ENCODE assay signal across 7 mouse cellular contexts in genomic region chr1:72226172-72226886, GRCm38 (mm10). TPM values are rescaled to one million over a fixed set of nuclear protein-coding genes. Genes with fewer than 3 reads are reported as not detected.
DNase-seq lines count a peak whose midpoint lies in the region; ATAC-seq and TF ChIP-seq lines count a peak whose summit lies in the region.

No protein-coding gene starts in this region.

- peak; percentile 34 for DNase-seq in ovary, postnatal 14 days (ENCODE audit: low spot score)
- no peak for DNase-seq in ovary, adult 18-20 months (ENCODE audit: low spot score)
- DNase-seq in Patski (ENCODE audit: low read depth, low spot score) = no peak
- DNase-seq in embryonic facial prominence, embryonic 11.5 days (ENCODE audit: low spot score) = peak; percentile 93
- peak; percentile 66 to 78 (median 70) for DNase-seq in liver, embryonic 14.5 days (ENCODE audit: low read depth in 3 of 3, low spot score in 3 of 3)

- ATAC-seq in Patski = peak; percentile 68
- ATAC-seq in embryonic facial prominence, embryonic 11.5 days (replicated peaks; ENCODE audit: insufficient number of reproducible peaks, low FRiP score, low TSS enrichment, low read depth) = peak; percentile 88
- ATAC-seq in hindbrain, embryonic 15.5 days (ENCODE audit: low FRiP score, low read depth) = peak; percentile 88
- ATAC-seq in liver, embryonic 14.5 days (ENCODE audit: insufficient read depth) = peak; percentile 86
- peak; percentile 87 for ATAC-seq in neural tube, embryonic 15.5 days (ENCODE audit: low FRiP score)

- H3K36me3 ChIP-seq in embryonic facial prominence, embryonic 11.5 days (replicated peaks; ENCODE audit: control insufficient read depth, insufficient read depth, low read depth, low read length) = no peaks in the 10 kb centered on the region; the same call in 1 of the 2 replicates
- no peaks in the 10 kb centered on the region for H3K36me3 ChIP-seq in hindbrain, embryonic 15.5 days
- H3K36me3 ChIP-seq in liver, embryonic 14.5 days (replicated peaks; ENCODE audit: control insufficient read depth, insufficient read depth, low read depth) = no peaks in the 10 kb centered on the region
- H3K36me3 ChIP-seq in neural tube, embryonic 15.5 days = no peaks in the 10 kb centered on the region

- H3K27ac ChIP-seq in embryonic facial prominence, embryonic 11.5 days (replicated peaks; ENCODE audit: low read depth, low read length) = no peak overlapping the region
- peak overlapping the region; percentile 54; the same call in 1 of the 2 replicates for H3K27ac ChIP-seq in hindbrain, embryonic 15.5 days (replicated peaks)
- H3K27ac ChIP-seq in liver, embryonic 14.5 days = no peak overlapping the region
- peak overlapping the region; percentile 69 for H3K27ac ChIP-seq in neural tube, embryonic 15.5 days (replicated peaks)

- no peaks in the 10 kb centered on the region for H3K9me3 ChIP-seq in embryonic facial prominence, embryonic 11.5 days (replicated peaks; ENCODE audit: control insufficient read depth, low read length)
- no peaks in the 10 kb centered on the region for H3K9me3 ChIP-seq in hindbrain, embryonic 15.5 days
- no peaks in the 10 kb centered on the region for H3K9me3 ChIP-seq in liver, embryonic 14.5 days (ENCODE audit: control insufficient read depth, low read length)
- no peaks in the 10 kb centered on the region for H3K9me3 ChIP-seq in neural tube, embryonic 15.5 days (replicated peaks)

- H3K4me3 ChIP-seq in embryonic facial prominence, embryonic 11.5 days (ENCODE audit: low read depth, low read length) = 0 out of 2 replicates have a peak overlapping the region, but pooled peaks have one; percentile 31
- H3K4me3 ChIP-seq in hindbrain, embryonic 15.5 days = peak overlapping the region; percentile 43
- no peak overlapping the region; a peak in 1 of 4 replicates for H3K4me3 ChIP-seq in liver, embryonic 14.5 days (ENCODE audit: insufficient read depth in 1 of 2, low read depth in 2 of 2, low read length in 2 of 2)
- peak overlapping the region; percentile 49 for H3K4me3 ChIP-seq in neural tube, embryonic 15.5 days (replicated peaks)

- 1% methylated on average over 9 of the region's 18 CpGs for WGBS in embryonic facial prominence, embryonic 11.5 days
- 2% methylated on average over 9 of the region's 18 CpGs for WGBS in hindbrain, embryonic 15.5 days
- under 1% methylated on average over 9 of the region's 18 CpGs for WGBS in liver, embryonic 14.5 days (ENCODE audit: insufficient replicate concordance)
- 1% methylated on average over 11 of the region's 18 CpGs for WGBS in neural tube, embryonic 15.5 days

- CTCF ChIA-PET in Patski (lab: Charles Lee) = interaction anchor here (1.9 kb wide), 1 partner anchor 12 kb away, joined by 3 read pairs; no protein-coding TSS in a partner anchor

- no peak for TF ChIP-seq CTCF in Patski (IDR thresholded peaks at IDR 0.05)
- TF ChIP-seq CTCF in liver, embryonic 14.5 days (IDR thresholded peaks at IDR 0.05; ENCODE audit: low read depth) = no peak

- H3K4me2 ChIP-seq in embryonic facial prominence, embryonic 11.5 days (ENCODE audit: low read depth, low read length) = no peak overlapping the region
- peak overlapping the region; percentile 60 for H3K4me2 ChIP-seq in hindbrain, embryonic 15.5 days
- H3K4me2 ChIP-seq in liver, embryonic 14.5 days (ENCODE audit: low read depth) = peak overlapping the region; percentile 13; the same call in 1 of the 2 replicates
- H3K4me2 ChIP-seq in neural tube, embryonic 15.5 days = peak overlapping the region; percentile 77

- in situ Hi-C loops in Patski (cut with MboI; ENCODE audit: low pct_unique_long_range_greater_than_20kb) = no loop called here

- no peaks in the 10 kb centered on the region for H3K27me3 ChIP-seq in Patski
- H3K27me3 ChIP-seq in embryonic facial prominence, embryonic 11.5 days (ENCODE audit: control insufficient read depth, insufficient read depth, low read length) = no peaks in the 10 kb centered on the region
- 0 out of 2 replicates have a peak, but pooled peaks cover 9% of the 10 kb centered on the region for H3K27me3 ChIP-seq in hindbrain, embryonic 15.5 days
- peaks cover 6% of the 10 kb centered on the region for H3K27me3 ChIP-seq in liver, embryonic 14.5 days (ENCODE audit: control insufficient read depth, insufficient read depth, low read length)
- 0 out of 2 replicates have a peak, but pooled peaks cover 7% of the 10 kb centered on the region for H3K27me3 ChIP-seq in neural tube, embryonic 15.5 days (replicated peaks)

- peak; percentile 37; the same call in 1 of the 2 replicates for TF ChIP-seq EP300 in liver, embryonic 14.5 days (IDR thresholded peaks at IDR 0.05; ENCODE audit: low read depth)

- POLR2A ChIA-PET in Patski (lab: Charles Lee) = interaction anchor here (0.6 to 2.1 kb wide), 3 partner anchors 10 to 575 kb away, joined by 3 to 5 read pairs (median 3); no protein-coding TSS in a partner anchor

- peak overlapping the region; percentile 56 for H3K9ac ChIP-seq in embryonic facial prominence, embryonic 11.5 days (replicated peaks; ENCODE audit: low read length)
- no peak overlapping the region; the same call in 1 of the 2 replicates for H3K9ac ChIP-seq in hindbrain, embryonic 15.5 days
- H3K9ac ChIP-seq in liver, embryonic 14.5 days (replicated peaks) = no peak overlapping the region
- H3K9ac ChIP-seq in neural tube, embryonic 15.5 days (replicated peaks) = no peak overlapping the region

- H3K4me1 ChIP-seq in embryonic facial prominence, embryonic 11.5 days (ENCODE audit: control insufficient read depth, insufficient read depth, low read length) = no peaks in the 10 kb centered on the region
- H3K4me1 ChIP-seq in hindbrain, embryonic 15.5 days (replicated peaks) = peaks cover 6% of the 10 kb centered on the region; the same call in 1 of the 2 replicates
- peaks cover 0 to 3% of the 10 kb centered on the region in 2 experiments; a peak in 2 of 4 replicates for H3K4me1 ChIP-seq in liver, embryonic 14.5 days (replicated peaks; ENCODE audit: control insufficient read depth in 2 of 2, insufficient read depth in 2 of 2, low read length in 1 of 2)
- no peaks in the 10 kb centered on the region for H3K4me1 ChIP-seq in neural tube, embryonic 15.5 days

RNA-seq across cellular contexts. Expression of gene Mreg, which starts 14.2 kb away (rescaled TPM):
- polyA plus RNA-seq in Patski (2021) = 0.74 TPM
- 24.2 and 24.7 TPM in 2 replicates for polyA plus RNA-seq in embryonic facial prominence, embryonic 11.5 days (2014; fragmentation: Nextera tagmentation; extraction: Ambion mirVana)
- polyA plus RNA-seq in hindbrain, embryonic 15.5 days (2015; fragmentation: Nextera tagmentation; extraction: Ambion mirVana) = 2.7 and 3.1 TPM in 2 replicates
- 1.9 and 2.9 TPM in 2 replicates for polyA plus RNA-seq in liver, embryonic 14.5 days (2012; rRNA removed)
- polyA plus RNA-seq in liver, embryonic 14.5 days (2014; fragmentation: Nextera tagmentation; extraction: Ambion mirVana) = 6.4 and 7.4 TPM in 2 replicates
- 2.9 and 21.3 TPM in 2 replicates for polyA plus RNA-seq in neural tube, embryonic 15.5 days (2015; fragmentation: Nextera tagmentation; extraction: Ambion mirVana)

RNA-seq across cellular contexts. Expression of gene Pecr, which starts 57.8 kb away (rescaled TPM):
- 27.2 TPM for polyA plus RNA-seq in Patski (2021)
- 23.0 and 23.3 TPM in 2 replicates for polyA plus RNA-seq in embryonic facial prominence, embryonic 11.5 days (2014; fragmentation: Nextera tagmentation; extraction: Ambion mirVana)
- polyA plus RNA-seq in hindbrain, embryonic 15.5 days (2015; fragmentation: Nextera tagmentation; extraction: Ambion mirVana) = 8.6 and 9.5 TPM in 2 replicates
- 17.7 and 23.1 TPM in 2 replicates for polyA plus RNA-seq in liver, embryonic 14.5 days (2012; rRNA removed)
- 40.2 and 48.1 TPM in 2 replicates for polyA plus RNA-seq in liver, embryonic 14.5 days (2014; fragmentation: Nextera tagmentation; extraction: Ambion mirVana)
- polyA plus RNA-seq in neural tube, embryonic 15.5 days (2015; fragmentation: Nextera tagmentation; extraction: Ambion mirVana) = 8.0 and 14.8 TPM in 2 replicates

RNA-seq across cellular contexts. Expression of gene Tmem169, which starts 57.8 kb away (rescaled TPM):
- 1.4 TPM for polyA plus RNA-seq in Patski (2021)
- 7.0 and 7.3 TPM in 2 replicates for polyA plus RNA-seq in embryonic facial prominence, embryonic 11.5 days (2014; fragmentation: Nextera tagmentation; extraction: Ambion mirVana)
- 34.7 and 35.8 TPM in 2 replicates for polyA plus RNA-seq in hindbrain, embryonic 15.5 days (2015; fragmentation: Nextera tagmentation; extraction: Ambion mirVana)
- 0.39 and 0.50 TPM in 2 replicates for polyA plus RNA-seq in liver, embryonic 14.5 days (2012; rRNA removed)
- polyA plus RNA-seq in liver, embryonic 14.5 days (2014; fragmentation: Nextera tagmentation; extraction: Ambion mirVana) = 0.67 and 0.81 TPM in 2 replicates
- 30.9 and 32.8 TPM in 2 replicates for polyA plus RNA-seq in neural tube, embryonic 15.5 days (2015; fragmentation: Nextera tagmentation; extraction: Ambion mirVana)

Comparison
In these comparisons a context has a peak if more than half of its experiments do, and no peak if none do; other contexts are left out.
1. DNase-seq: peak in ovary, postnatal 14 days (single experiment), embryonic facial prominence, embryonic 11.5 days (single experiment) and liver, embryonic 14.5 days (3 of 3); none in ovary, adult 18-20 months (single experiment) and Patski (single experiment).
2. H3K27ac ChIP-seq: peak in hindbrain, embryonic 15.5 days (single experiment) and neural tube, embryonic 15.5 days (single experiment); none in embryonic facial prominence, embryonic 11.5 days (single experiment) and liver, embryonic 14.5 days (single experiment).
3. H3K4me3 ChIP-seq: peak in embryonic facial prominence, embryonic 11.5 days (single experiment), hindbrain, embryonic 15.5 days (single experiment) and neural tube, embryonic 15.5 days (single experiment); none in liver, embryonic 14.5 days (0 of 2).
4. Peak in every context shown above with its lines, with median percentiles within 50 percentile points of each other: ATAC-seq.